Mouse (Mus musculus) embryonic fibroblast, embryonic 13.5 days (primary cell): ENCODE results near the gene Ndufa13.

Experiments used
- CTCF ChIP-seq: IDR thresholded peaks from 2 replicates; pipeline ENCODE4 v1.5.1; 2011; ENCODE audit warnings: mild to moderate bottlenecking, control low read depth, low read length, moderate library complexity, borderline replicate concordance; ENCODE audit not compliant: insufficient read depth
- POLR2A ChIP-seq: IDR thresholded peaks from 2 replicates; pipeline ENCODE4 v1.6.1; 2011; ENCODE audit warnings: low read depth, mild to moderate bottlenecking, control low read depth, low read length, moderate library complexity

GRCm38 (mm10) chr8:69874155-69874554, 28.2 kb downstream of the Ndufa13 start:
- TF ChIP-seq CTCF (peak; percentile 59; the same call in 1 of the 2 replicates), POLR2A (no peak)
